13 mouse cellular contexts compared by ENCODE assay signal in genomic region chr16:50437331-50437730, GRCm38 (mm10).
"Had no signal": no experiment of that assay in that cellular context is flagged by ENCODE, and none has a peak within 500 bp of the region (broad histone marks: within the 10 kb centered on the region; RNA-seq: fewer than 3 reads in every experiment).

No protein-coding gene starts in this region.

- H3K27ac ChIP-seq: layer of hippocampus, adult 2 months; limb, embryonic 12.5 days; liver, embryonic 13.5 days; lung, embryonic 15.5 days; neural tube, embryonic 12.5 days; stomach, postnatal 0 days had no signal

- H3K4me2 ChIP-seq: limb, embryonic 12.5 days; liver, embryonic 13.5 days; lung, embryonic 15.5 days; neural tube, embryonic 12.5 days had no signal

- H3K9ac ChIP-seq: limb, embryonic 12.5 days; liver, embryonic 13.5 days; liver, postnatal 0 days; lung, embryonic 15.5 days; neural tube, embryonic 12.5 days had no signal

- DNase-seq: kidney, adult 18-20 months; kidney, postnatal 10 days; kidney, postnatal 4 days; liver; liver, embryonic 13.5 days; liver, postnatal 0 days; lung, postnatal 14 days; midbrain, embryonic 14.5 days had no signal

- H3K36me3 ChIP-seq: limb, embryonic 12.5 days; liver, embryonic 13.5 days; lung, embryonic 15.5 days; neural tube, embryonic 12.5 days had no signal

- H3K9me3 ChIP-seq: limb, embryonic 12.5 days; liver, embryonic 13.5 days; lung, embryonic 15.5 days; neural tube, embryonic 12.5 days had no signal

- H3K4me3 ChIP-seq: layer of hippocampus, adult 2 months; limb, embryonic 12.5 days; liver, embryonic 13.5 days; lung, embryonic 15.5 days; neural tube, embryonic 12.5 days had no signal

- ATAC-seq: liver, postnatal 0 days had no signal

- H3K27me3 ChIP-seq: limb, embryonic 12.5 days; liver, embryonic 13.5 days; lung, embryonic 15.5 days; neural tube, embryonic 12.5 days had no signal

- H3K4me1 ChIP-seq: neural tube, embryonic 12.5 days had no signal
